Mouse (Mus musculus) CD4-positive, CD25-positive, alpha-beta regulatory T cell, adult 4 months (primary cell): ENCODE measurements around the gene Agap1. TPM values are rescaled to one million over a fixed set of nuclear protein-coding genes. Genes with fewer than 3 reads are reported as not detected.

Experiments used
- ATAC-seq: one replicate; pipeline ENCODE4 v1.8.0; 2017
- polyA plus RNA-seq, 2 experiments: library from polyadenylated mRNA; unstranded; fragments of 100-300 nt; shearing (Covaris generic); gene quantifications; one replicate each; pipeline ENCODE4 v1.2.1; 2017

The Agap1 gene
- polyA plus RNA-seq, 2 experiments from 2014 or later: 0.20 TPM; not detected in 1

DNA sequence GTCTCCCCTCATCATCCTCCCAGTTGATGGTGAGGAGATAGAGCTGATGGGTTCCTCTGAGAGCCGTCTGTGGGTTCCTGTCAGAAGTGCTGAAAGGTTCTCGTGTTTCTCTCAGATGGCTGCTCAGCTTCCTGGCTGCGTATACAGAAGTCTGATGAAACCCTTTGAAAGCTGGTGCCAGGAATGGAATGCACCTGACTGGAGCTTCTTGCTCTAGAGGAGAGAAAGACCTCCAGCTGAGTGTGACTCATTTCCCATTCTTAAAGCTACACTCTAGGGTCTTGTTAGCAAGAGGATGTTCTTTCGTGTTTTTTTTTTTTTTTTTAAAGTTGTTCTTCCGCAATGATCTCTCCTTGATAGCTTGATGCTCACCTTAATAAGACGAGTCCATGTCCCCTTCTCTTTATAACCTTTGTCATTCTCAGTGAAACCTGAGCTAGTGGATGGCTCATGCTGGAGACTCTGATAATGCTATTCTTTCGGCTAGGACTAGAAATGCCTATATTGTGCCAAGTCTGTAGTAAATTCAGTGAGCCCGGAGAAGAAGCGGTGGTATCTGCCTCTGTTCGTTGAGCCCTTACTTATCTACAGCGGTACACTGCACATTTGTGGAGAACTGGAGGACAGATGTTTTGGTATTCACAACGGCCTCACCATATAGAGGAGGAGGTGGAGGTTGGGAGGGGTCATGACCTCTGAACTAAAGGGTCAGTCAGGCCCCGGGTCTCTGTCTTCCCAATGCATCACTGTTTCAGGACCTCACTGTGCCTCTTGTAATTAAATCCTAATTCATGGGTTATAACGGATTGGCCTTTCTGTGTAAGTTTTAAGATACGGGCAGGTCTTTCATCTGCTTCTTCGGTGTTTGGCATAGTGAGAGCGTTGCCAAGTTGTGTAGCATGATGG, 2.8 kb downstream of the Agap1 start:
- no peak for ATAC-seq

DNA sequence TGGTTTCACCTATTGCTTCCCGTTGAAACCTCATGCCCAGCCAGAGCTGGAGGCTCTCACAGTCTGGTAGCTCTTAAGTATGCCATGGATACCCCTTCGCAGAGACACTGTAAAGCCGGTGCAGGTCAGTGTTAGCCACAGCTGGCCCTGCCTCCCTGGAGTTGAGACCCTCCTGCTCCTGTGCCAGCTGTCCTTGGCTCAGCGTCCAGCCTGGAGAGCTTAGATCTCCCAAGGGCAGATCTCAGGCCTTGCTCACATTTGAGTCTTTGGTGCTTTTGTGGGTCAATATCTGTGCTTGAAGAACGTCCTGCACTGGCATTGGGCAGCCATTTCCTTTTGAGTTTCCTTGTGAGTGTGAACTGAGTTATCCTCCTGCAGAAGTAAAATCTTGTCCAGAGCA, 7.3 kb downstream of the Agap1 start:
- no peak for ATAC-seq

GRCm38 (mm10) chr1:89463138-89463537, 8.5 kb downstream of the Agap1 start:
- ATAC-seq: no peak

DNA sequence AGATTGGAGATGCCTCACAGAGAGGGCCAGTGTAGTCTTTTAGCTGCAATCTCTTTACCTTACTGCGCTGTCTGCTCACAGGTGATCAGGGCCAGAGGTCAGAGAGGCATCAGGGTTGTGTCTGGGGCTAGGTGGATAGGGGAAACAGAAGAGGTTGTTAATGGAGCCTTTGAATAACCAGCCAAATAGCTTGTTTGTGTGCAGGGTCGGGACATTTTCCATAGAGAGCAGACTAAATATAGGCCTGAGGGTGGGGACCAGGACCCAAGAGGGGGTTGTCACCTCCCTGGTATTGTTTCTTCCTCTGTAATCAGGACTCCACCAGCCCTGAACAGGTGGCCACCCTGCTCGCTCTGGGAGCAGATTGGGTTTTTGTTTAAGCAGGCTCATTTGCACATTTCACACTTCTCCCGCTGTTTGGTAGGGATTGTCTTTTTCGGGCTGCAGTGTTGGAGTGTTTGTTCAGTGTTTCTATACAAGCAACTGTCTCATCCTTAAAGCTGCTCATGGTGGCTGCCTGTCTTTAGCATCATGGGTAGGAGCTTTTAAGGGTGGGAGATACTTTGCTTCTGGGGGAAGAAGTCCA, 10.9 kb downstream of the Agap1 start:
- no peak for ATAC-seq

- no peak for ATAC-seq
These were observed 12.9 kb downstream of the Agap1 start for GRCm38 (mm10) chr1:89467321-89468069.

GRCm38 (mm10) chr1:89468141-89468540, 13.5 kb downstream of the Agap1 start:
- no peak for ATAC-seq

GRCm38 (mm10) chr1:89471430-89471829, 16.8 kb downstream of the Agap1 start:
- no peak for ATAC-seq

GRCm38 (mm10) chr1:89471891-89472290, 17.3 kb downstream of the Agap1 start:
- no peak for ATAC-seq

DNA sequence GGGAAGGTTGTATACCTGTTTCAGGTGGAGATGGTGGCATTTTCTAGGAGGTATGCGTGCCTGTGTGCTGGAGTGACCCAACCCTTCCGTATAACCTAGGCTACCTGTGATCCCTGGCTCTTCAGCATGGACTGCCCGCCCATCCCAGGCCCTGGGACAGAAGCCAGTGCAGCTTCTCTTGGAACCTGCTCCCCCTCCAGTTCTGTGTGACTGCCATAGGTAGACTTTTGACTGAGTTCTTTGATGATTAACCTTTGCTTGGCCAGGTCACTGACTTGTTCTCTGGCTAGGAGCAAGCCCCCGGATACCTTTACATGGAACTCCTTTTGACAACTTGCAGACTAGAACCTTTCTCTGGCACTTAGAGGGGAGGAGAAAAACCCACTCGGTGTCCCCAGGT, 19.3 kb downstream of the Agap1 start:
- no peak for ATAC-seq

- ATAC-seq: no peak
These were observed 20.2 kb downstream of the Agap1 start for GRCm38 (mm10) chr1:89474853-89475252.

DNA sequence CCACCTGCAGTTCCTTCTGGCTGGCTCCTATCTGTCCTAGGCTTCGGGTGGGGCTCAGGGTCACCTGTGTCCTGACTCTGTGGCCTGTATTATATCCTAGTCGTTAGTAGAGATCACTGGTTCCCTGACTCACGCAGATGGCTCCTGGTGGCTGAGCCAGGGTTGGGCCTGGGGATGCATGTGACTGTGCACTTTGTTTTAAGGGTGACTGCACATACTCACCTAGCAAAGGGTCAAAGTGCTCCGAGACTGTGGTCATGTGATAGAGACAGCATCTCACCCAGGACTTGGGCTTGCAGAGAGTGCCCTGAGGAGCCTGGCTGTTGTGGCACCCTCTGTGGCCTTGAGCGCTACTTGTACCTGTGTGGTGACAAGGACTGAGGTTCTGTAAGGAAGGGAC, 22.4 kb downstream of the Agap1 start:
- no peak for ATAC-seq

DNA sequence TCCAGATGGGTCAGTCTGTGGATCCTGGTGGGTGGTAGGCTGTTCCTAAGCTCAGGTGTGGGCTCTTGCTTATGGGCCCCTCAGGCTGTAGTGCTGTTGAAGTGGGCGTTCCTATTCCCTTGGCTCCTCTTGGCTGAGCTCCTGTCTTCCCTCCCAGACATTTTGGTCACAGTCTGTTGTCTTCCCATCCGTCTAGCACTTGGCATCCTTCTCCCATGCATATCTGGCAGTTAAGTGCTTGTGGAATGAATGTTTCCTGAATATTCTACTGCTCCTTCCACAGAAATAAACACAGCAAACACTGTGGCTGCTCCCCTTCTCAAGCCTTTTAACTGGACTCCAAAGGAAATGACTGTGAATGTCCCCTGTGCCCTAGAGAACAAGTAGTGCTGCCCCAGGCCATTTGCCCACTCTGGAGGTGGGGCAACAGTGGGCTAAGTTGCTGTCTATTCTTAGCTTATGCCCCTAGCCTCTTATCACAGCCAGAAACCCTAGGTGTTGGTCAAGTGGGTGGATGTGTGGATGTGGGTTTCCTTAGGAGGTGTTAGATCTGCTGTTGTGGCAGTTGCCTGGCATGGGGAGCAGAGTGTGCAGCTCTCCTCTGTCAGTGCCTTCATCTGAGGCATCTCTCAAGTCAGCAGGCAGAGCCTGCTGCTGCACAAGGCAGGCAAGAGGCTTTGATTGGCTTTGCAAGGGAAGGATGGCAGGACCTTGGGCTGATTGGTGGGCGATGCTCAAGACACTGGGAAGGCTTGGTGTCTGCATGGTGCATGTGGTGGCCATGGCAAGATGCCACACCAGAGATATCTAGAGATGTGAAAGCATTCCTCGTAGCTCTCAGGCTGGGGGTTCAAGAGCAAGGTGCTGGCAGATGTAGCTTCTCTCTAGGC, 24.2 kb downstream of the Agap1 start:
- ATAC-seq: no peak

DNA sequence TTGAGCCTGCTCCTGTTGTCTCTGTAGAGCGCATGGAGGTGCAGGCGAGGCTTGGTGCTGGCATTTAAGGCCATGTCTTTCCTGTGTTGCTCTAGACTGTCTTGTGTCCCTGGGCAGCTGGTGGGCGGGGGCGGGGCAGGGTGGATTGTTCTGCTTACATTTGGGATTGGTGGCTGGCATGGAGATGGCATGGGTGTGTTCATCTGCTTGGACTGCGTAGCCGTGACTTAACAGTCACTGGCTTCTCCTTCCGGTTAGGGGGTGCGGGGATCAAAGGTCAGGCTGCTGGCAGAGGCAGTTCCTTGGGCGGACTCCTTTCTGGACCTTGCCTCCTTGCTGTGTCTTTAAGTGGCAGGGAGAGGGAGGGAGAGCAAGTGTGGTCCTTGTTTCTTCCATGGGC, 26.5 kb downstream of the Agap1 start:
- no peak for ATAC-seq

DNA sequence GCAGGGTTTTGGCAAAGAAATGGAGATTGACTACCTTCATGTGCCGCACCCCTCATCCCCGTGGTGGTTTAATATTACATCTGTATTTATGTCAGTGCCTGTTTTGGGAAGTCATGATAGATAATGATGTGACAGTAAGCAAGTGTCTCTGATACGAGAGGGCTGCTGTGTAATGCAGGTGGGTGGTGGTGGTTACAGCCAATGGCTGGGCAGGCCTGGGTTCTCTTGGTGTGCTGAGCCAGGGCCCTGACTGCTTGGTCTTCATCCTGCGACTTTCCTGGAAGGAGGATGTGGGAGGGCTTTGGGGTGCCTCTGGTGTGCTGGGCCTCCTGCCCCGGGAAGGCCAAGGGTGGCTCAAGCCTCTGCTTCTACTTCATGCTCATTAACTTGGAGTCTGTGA, 28.2 kb downstream of the Agap1 start:
- no peak for ATAC-seq

- no peak for ATAC-seq
These were observed 32.3 kb downstream of the Agap1 start for GRCm38 (mm10) chr1:89486891-89487290.

DNA sequence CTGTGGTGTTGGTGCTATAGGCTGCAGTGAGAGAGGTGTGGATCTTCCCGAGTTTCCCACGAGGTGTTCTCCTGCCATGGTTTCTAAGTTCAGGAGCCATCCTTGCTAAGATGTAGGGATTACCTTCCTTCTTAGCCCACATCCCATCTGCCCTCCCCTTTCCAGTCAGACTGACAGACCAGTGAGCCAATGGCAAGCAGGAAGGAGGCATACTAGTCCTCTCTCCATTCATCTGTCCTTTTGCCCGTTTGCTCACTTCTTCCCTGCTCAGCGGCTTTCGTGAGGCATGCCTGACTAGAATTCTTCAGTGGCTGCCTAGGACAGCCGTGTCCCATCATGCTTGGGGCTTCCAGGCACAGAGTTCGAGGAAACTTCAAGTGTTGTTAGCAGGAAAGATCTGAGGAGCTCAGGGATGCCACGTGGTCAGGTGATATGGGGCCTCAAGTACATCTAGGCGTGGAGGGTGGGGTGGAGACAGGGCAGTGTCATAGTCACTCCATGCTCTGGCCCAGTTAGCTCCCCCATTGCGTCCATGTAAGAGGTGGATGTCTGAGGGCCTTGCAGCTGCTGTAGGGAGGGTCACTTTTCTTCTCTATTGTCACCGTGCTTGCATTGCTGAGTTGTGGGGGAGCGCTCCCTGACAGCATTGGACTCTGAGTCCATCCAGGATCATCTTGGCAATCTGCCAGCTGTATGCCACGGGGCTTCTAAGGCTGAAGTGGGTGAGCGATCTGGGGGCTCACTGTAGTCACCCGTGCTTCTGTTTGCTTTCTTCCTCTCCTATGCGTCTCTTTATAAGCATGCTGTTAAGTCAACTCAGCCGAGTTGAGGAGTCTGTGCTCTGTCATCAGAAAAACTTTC, 34.7 kb downstream of the Agap1 start:
- ATAC-seq: no peak

GRCm38 (mm10) chr1:89493177-89493576, 38.6 kb downstream of the Agap1 start:
- ATAC-seq: no peak

DNA sequence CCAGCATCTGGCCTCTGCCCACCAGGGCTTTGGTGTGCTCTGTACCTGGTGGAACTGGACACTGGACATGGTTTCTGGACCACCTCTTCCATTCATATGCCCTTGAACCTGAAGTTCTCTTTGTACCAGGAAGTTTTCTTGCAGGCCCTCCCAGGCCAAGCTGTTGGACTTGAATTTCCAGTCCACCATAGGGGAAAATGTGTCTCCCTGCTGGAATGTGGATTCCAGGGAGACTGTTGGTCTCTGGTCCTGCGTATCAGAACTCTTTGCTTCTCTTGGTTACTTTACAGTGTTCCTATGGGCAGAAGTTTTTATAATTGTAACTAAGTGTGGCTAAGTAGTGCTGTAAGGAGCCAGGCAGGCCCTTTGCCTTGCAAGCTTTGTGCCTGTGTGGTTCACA, 40.2 kb downstream of the Agap1 start:
- no peak for ATAC-seq

- no peak for ATAC-seq
These were observed 41.6 kb downstream of the Agap1 start for GRCm38 (mm10) chr1:89496204-89496603.

GRCm38 (mm10) chr1:89500925-89501324, 46.3 kb downstream of the Agap1 start:
- no peak for ATAC-seq

- ATAC-seq: no peak
These were observed 46.7 kb downstream of the Agap1 start for GRCm38 (mm10) chr1:89501346-89501745.
